In genomic region chr6:102113629-102114028, GRCm38 (mm10) we compare ENCODE assay signal across 16 mouse cellular contexts.
"Had no signal": no experiment of that assay in that cellular context is flagged by ENCODE, and none has a peak within 500 bp of the region (broad histone marks: within the 10 kb centered on the region; RNA-seq: fewer than 3 reads in every experiment).

No protein-coding gene starts in this region.

- H3K27ac ChIP-seq: neural tube, embryonic 13.5 days; neural tube, embryonic 15.5 days; stomach, embryonic 15.5 days; stomach, postnatal 0 days had no signal

- H3K4me3 ChIP-seq: neural tube, embryonic 13.5 days; neural tube, embryonic 15.5 days; stomach, embryonic 15.5 days had no signal

- DNase-seq: retina, postnatal 1 day; right cerebral cortex, adult 18-20 months; right cerebral cortex, postnatal 14 days; right cerebral cortex, postnatal 25 days; right cerebral cortex, postnatal 4 days; spleen, adult 18-20 months; thymus, adult 18-20 months; thymus, adult 2 months; thymus, postnatal 14 days; thymus, postnatal 25 days; thymus, postnatal 36 days; thymus, postnatal 4 days had no signal

- H3K9ac ChIP-seq: neural tube, embryonic 13.5 days; neural tube, embryonic 15.5 days; stomach, embryonic 15.5 days had no signal

- H3K27me3 ChIP-seq: neural tube, embryonic 13.5 days; neural tube, embryonic 15.5 days; stomach, embryonic 15.5 days had no signal

- H3K9me3 ChIP-seq: neural tube, embryonic 13.5 days; neural tube, embryonic 15.5 days; stomach, embryonic 15.5 days had no signal

- H3K36me3 ChIP-seq: neural tube, embryonic 13.5 days; neural tube, embryonic 15.5 days; stomach, embryonic 15.5 days had no signal

- H3K4me2 ChIP-seq: neural tube, embryonic 13.5 days; neural tube, embryonic 15.5 days; stomach, embryonic 15.5 days had no signal

- H3K4me1 ChIP-seq: neural tube, embryonic 13.5 days; neural tube, embryonic 15.5 days; stomach, embryonic 15.5 days had no signal
